Mouse (Mus musculus) lung, postnatal 10 days (tissue): Measurements from ENCODE around the gene Timm10.

Source experiments
- DNase-seq: peaks from one replicate; pipeline ENCODE4 v3.0.0; 2021

Gene Timm10

DNA sequence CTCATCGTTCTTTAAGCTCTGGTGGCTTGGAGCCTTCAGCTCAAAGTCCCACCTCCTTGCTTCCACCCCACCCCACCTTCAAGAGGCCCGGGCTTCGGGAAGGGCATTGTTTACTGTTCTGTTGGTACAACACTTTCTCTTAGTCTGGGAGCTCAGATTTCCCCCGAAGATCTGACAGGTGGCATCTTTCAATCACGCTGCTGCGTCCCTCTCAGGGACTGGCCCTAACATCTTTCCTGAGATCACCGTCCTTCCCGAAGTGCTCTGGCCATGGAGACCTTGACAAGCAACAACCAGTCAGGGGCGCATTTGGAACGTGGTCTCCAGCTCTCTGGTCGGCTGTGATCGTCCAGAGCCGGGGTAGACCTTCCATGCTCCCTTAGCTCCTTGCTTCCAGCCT lies 4.2 kb upstream of the Timm10 start, which contains the start of gene Smtnl1:
Smtnl1 (minus strand) TSS at position 101 of the 400 bp plus-strand sequence.
- no peak for DNase-seq

GRCm38 (mm10) chr2:84823237-84823636 lies 3.6 kb upstream of the Timm10 start:
- peak; percentile 18 for DNase-seq

GRCm38 (mm10) chr2:84827283-84827920 lies 605 bp downstream of the Timm10 start:
- DNase-seq: no peak

DNA sequence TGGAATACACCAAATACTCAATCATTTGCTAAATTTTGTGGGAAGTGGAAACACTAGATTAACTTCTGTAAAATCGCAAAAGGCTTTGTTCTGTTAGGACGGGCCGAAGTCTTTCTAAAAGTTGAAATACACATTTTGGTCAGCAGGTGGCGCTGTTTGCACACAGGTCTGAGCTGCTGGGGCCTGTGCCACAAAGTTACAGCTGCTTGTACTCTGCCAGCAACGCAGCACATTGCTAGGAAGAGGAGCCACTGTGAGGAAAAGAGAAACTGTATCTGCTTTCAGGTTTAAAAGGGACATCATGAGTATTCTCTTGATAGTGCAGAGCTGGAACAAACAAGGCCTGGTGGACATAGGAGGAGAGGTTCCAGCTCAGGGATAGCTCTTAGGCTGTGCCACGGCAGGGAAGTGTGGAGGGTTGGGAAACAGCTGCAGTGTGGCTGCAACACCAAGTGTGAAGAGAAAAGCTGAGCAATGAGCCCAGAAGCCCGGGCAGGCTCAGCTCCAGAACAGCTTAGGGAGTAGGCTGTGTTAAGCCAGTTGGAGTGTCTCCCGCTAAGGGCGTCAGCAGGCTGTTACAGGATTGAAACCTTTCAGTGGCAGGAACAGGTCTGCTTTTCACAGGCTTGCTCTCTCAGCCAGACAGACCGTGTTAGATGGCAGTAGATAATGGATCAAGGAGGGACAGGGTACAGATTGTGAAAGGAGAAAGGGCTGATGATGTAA lies 5.0 kb downstream of the Timm10 start:
- peak; percentile 91 for DNase-seq

- no peak for DNase-seq
Observed at GRCm38 (mm10) chr2:84837107-84837506, 10.3 kb downstream of the Timm10 start.

DNA sequence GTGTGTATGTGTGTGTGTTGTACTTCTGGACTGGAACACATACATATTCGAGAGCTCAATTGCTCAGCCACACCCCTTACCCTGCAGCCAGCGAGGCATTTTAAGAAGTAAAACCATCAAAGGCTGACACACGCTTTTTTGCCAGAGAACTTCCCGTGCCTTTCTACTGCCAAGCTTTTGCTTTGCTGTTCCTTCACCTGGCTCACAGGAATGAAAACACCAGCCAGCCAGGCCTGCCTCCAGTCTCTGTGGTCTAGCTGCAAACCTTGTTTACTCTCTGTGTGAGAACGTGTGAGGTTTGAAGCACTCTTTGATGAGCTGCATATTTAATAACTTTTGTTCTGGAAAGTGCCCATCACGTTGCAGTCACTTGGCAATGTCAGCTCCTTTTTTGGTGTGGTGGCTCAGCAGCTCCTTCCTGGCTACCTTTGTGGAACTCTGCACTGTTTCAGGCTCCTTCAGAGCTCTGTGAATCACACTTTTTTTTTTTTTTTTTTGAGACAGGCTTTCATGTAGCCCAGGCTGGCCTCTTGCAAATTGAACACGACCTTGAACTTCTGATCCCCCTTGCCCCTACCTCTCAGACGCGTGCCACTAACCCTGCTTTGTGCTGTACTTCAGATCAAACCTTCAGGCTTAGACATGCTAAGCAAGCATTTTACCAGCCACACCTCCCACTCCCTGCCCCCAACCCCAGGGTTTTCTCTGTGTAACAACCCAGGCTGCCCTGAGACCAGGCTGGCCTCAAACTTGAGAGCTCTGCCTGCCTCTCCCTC lies 11.2 kb downstream of the Timm10 start:
- DNase-seq: no peak

DNA sequence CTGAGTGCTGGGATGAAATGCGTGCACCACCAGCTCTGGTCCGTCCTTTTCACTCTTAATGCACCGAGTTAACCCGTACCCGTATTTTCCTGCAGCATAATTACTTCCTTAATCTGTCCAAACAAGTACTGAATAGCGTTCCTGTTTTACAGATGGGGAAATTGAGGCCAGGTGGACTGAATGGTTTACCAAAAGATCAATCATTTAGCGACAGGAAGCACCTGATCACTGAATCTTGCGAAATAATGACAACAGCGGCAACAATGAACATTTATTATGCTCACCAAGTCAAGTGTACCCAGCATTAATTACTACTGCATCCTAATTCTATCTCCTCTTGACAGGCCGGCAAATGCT lies 11.8 kb downstream of the Timm10 start, which contains the start of gene Slc43a1:
Slc43a1 (plus strand) TSS at position 258 of the 357 bp plus-strand sequence.
- no peak for DNase-seq

GRCm38 (mm10) chr2:84838993-84839980 lies 12.5 kb downstream of the Timm10 start:
- no peak for DNase-seq

DNA sequence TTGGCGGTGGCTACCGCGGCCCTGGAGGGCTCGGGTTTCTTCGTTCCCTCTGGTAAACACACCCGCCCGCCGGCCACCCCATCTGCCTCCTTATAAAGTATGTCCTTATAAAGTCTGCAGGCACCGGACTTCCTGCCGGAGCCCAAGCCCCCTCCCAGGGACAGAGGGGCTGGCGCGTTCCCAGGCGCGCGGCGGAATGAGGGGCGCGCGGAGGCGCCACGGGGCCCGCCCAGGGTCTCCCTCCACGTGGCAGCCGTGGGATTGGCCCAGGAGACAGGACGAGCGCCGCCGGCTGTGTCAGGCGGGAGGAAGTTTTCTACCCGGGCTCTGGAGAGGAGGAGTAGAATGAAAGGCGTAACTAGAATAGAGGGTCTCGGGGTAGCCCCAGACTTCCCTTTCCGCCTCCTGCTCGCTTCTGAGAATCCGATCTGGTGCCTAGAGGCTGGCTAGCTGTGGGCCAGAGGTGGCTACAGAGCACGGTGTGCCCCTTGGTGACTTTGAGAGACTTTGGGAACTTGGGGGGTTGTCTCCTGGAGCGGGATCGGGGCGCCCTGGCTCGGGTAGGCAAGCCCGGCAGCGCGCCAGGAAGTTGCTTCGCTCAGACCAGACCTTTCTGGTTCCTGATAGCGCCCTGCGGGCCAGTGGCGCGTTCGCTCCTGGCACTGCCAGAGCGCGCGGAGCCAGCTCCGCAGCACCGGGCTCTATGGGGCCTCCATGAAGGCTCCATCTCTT lies 13.4 kb downstream of the Timm10 start:
- peak; percentile 77 for DNase-seq

GRCm38 (mm10) chr2:84840748-84841563 lies 14.2 kb downstream of the Timm10 start:
- DNase-seq: no peak

DNA sequence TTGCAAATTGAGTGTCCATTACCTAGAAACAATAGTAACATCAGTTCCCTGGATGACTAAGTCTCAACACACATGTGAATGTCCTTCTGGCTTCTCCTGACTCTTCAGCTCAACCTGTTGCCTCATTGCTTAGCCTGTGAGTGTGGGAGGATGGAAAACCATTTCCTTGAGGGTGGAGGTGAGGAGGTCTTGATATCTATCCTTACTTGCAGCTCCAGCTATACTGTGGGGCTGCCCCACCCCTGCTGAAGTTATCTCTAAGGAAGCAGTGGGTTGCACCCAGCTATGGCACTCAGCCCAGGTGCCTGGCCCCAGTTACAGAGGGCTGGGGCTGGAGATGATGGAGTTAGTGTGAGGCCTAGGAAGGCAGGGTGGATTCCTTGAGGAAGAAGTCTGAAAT lies 15.1 kb downstream of the Timm10 start:
- DNase-seq: no peak

DNA sequence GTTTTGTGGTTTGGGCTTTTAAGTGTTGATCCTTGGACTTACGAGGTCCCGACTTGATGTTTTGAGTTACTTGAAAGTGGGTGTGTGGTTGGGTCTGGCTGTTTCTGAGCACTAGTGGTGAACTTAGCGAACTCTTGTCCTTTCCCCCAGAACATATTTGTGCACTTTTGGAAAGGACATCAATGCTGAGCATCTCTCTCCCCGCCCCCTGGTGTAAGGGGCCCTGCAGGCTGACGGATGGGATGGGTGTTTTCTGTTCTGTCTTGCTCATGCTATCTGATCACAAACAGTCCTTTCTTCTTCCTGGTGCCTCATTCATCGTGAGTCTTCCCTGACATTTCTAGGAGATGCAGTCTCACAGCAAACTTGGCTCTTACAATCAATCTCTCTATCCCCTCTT lies 16.9 kb downstream of the Timm10 start:
- DNase-seq: no peak

DNA sequence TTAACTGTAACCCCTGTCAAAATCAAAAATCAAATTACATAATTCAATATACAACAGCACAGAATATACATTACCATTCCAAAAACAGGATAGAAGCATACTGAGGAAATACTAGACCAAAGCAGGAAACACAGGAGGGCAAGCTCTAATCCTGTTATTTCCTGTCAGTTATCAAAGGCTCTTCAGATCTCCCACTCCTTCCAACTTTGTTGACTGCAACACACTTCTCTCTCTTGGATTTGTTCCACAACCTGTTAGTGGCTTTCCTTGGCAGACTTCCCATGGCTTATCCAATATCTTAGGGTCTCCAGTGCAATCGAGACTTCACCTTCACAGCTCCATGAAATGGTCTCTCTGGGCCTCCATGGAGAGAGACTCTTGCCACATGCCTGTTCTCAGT lies 18.4 kb downstream of the Timm10 start:
- no peak for DNase-seq

- DNase-seq: no peak
Observed at GRCm38 (mm10) chr2:84850407-84851129, 23.8 kb downstream of the Timm10 start.

DNA sequence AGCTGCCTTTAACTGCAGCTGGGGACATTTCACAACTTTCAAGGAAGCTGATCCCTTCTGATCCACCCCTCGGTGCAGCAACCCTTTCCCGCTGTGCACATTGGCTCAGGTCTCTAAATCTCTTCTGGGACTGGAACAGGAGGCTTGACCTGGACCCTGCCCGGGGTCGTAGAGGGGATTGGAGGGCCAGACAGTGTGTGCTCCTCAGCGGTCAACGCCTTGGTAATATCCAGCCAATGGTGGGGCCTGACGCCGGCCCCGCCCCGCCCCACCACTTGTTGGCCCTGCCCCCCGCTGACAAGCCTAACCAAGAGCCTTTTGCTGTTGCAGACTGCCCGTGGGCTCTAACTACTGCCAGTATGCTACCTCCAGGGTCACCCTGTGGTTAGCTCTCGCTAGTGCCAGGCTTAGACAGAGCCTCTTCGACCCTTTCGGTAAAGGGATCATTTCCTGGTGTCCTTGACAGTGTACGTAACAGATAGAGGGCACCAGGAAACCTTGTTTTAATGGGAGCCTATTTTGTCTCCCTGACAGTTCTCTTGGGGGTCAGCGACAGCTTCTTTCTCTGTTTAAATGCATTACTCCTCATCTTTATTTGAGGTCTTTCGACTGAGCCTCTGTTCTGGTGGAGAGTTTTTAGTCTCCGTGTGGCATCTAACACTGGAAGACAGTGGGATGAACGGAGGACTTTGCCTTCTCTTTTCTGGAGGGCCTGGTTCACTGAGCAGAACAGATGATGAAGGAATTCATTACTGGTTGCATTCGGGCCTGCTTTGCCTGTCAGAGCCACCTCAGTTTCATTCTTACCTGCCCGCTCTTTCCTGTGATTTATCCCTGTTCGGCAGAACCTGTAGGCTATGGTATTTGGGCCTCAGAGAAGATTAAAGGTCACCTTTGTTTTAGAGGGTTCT lies 24.6 kb downstream of the Timm10 start:
- peak; percentile 79 for DNase-seq

GRCm38 (mm10) chr2:84855732-84856131 lies 28.9 kb downstream of the Timm10 start:
- peak; percentile 71 for DNase-seq

DNA sequence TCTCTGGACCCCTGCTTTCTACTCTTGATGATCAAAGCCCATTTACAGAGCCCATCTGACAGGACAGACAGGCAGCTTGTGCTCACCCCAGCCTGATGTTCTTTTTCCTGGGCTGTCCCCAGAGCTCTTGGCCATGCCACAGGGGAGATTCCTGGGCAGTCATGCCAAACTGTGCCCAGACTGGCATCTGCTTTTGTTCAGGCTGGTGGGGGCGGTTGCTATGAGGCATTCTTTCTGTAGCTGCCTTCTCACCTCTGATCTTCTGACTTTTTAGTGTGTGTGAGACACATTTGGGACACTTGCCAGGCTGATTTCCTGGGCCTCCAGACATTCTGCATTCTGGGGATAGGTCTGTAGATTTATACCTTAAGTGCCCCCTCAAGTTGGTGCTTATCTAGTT lies 31.8 kb downstream of the Timm10 start:
- DNase-seq: no peak

- DNase-seq: no peak
Observed at GRCm38 (mm10) chr2:84859991-84860780, 33.4 kb downstream of the Timm10 start.
